Mouse (Mus musculus) Patski (cell line): ENCODE results near the gene Atl3. TPM values are rescaled to one million over a fixed set of nuclear protein-coding genes. Genes with fewer than 3 reads are reported as not detected.

Experiments used
- ATAC-seq: fragments of 100-300 bp; one replicate; pipeline ENCODE4 v1.8.0; 2021
- CTCF ChIA-PET: fragments of 350-600 bp; sonication (Branson Sonifier 250); formaldehyde crosslinking; loops from one replicate; lab custom pipeline; 2022; ENCODE audit warnings: inconsistent platforms; lab: Charles Lee
- POLR2A ChIA-PET: fragments of 350-600 bp; sonication (Branson Sonifier 250); formaldehyde crosslinking; loops from one replicate; lab custom pipeline; 2022; ENCODE audit warnings: antibody characterized with exemption, inconsistent platforms; lab: Charles Lee
- DNase-seq: peaks from one replicate; pipeline ENCODE4 v3.0.0-alpha.2; 2011; ENCODE audit warnings: low read depth, low spot score
- H3K27me3 ChIP-seq: fragments of 371-371 bp; one replicate; pipeline ENCODE4 v1.5.1; 2021
- CTCF ChIP-seq: fragments of 100-300 bp; IDR thresholded peaks from one replicate; pipeline ENCODE4 v1.5.1; 2021
- in situ Hi-C: fragments of 300-500 bp; cut with MboI; formaldehyde crosslinking; loops from 3 replicates; pipeline ENCODE4 v1.11.1; 2018; ENCODE audit warnings: low pct_unique_long_range_greater_than_20kb, mixed read lengths
- polyA plus RNA-seq: library from polyadenylated mRNA; unstranded; gene quantifications from one replicate; pipeline ENCODE4 v1.2.3, GENCODE M21; 2021

The Atl3 gene
- polyA plus RNA-seq, 1 experiment from 2014 or later = 84.9 TPM

DNA sequence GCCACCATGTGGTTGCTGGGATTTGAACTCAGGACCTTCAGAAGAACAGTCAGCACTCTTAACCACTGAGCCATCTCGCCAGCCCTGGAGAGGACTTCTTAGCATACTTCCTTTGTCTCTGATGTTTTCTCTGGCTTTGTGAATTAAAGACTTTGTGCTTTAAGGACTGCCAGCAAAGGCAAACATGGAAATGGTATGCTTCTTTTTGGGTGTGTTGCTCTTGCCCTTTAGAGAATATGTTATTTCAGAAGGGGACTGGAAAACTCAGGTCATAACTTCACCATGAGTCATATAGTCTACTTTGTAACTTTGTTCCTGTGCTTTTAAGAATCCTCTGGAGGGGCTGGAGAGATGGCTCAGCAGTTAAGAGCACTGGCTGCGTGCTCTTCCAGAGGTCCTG lies 5.0 kb downstream of the Atl3 start:
- CTCF ChIA-PET = interaction anchor here (0.7 kb wide), 1 partner anchor 12 kb away, joined by 3 read pairs; no protein-coding TSS in a partner anchor
- no peak for ATAC-seq
- POLR2A ChIA-PET = no interaction called here
- no peak for DNase-seq
- in situ Hi-C loops = no loop called here
- H3K27me3 ChIP-seq = no peaks in the 10 kb centered on the region
- TF ChIP-seq CTCF = no peak

DNA sequence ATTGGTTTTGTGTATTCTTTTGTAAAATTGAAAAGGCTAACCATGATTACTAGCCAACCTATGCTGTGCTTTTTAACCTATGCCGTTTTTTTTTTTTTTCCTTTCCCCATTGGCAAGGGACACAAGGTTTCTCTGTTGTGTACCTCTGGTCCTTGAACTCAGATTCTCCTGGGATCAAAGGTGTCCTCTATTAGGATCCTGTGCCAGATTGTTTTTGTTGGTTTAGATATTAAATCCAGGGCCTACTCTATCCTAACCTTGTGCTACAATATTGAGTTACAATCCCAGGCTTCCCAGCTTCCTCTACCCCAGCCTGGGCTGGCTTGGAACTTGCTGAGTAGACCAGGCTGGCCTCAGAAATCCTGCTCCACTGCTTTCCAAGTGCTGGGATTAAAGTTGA lies 6.9 kb downstream of the Atl3 start:
- ChIA-PET POLR2A (interaction anchor here (0.7 kb wide), 1 partner anchor 77 kb away, joined by 5 read pairs; no protein-coding TSS in a partner anchor), CTCF (interaction anchor here (1.3 kb wide), 1 partner anchor 11 kb away, joined by 5 read pairs; no protein-coding TSS in a partner anchor)
- no peak for TF ChIP-seq CTCF
- in situ Hi-C loops = no loop called here
- no peak for ATAC-seq
- no peaks in the 10 kb centered on the region for H3K27me3 ChIP-seq
- no peak for DNase-seq

DNA sequence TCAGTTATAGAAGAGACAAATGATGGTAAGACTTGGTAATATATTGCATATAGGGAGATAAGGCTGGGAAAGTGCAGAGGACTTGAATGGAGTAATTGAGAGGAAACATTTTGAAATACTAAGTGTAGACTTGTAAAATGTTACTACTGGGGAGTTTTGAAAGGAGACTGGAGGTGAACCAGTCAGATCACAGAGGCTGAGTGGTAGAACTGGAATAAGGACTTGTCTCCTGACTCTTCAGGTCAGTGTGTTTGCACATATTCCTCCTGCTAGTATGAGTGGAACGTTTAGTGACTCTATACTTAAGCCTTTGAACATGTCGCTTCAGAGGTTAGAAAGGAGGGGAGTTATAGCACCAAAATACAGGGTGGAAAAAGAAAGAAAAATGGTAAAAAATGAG lies 8.6 kb downstream of the Atl3 start:
- no peak for DNase-seq
- ATAC-seq = no peak
- no peaks in the 10 kb centered on the region for H3K27me3 ChIP-seq
- ChIA-PET POLR2A (no interaction called here), CTCF (interaction anchor here (0.8 to 1.4 kb wide), 3 partner anchors 9 to 21 kb away, joined by 3 to 4 read pairs (median 4); no protein-coding TSS in a partner anchor)
- no peak for TF ChIP-seq CTCF
- in situ Hi-C loops = no loop called here

DNA sequence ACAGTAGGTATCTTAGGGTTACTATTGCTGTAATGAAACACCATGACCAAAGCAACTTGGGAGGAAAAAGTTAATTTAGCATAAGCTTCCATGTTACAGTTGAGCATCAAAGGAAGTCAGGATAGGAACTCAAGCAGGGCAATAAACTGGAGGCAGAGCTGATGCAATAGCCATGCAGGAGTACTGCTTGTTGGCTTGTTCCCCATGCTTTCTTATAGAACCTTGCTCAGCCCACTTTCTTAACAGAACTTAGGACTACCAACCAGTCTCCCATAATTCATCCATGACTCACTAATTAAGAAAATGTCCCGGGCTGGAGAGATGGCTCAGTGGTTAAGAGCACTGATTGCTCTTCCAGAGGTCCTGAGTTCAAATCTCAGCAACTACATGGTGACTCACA lies 12.5 kb downstream of the Atl3 start:
- TF ChIP-seq CTCF = no peak
- DNase-seq (no peak), ATAC-seq (no peak)
- POLR2A ChIA-PET = no interaction called here
- CTCF ChIA-PET = interaction anchor here (1.2 kb wide), 1 partner anchor 8 kb away, joined by 3 read pairs; no protein-coding TSS in a partner anchor
- H3K27me3 ChIP-seq = no peaks in the 10 kb centered on the region
- in situ Hi-C loops = no loop called here

DNA sequence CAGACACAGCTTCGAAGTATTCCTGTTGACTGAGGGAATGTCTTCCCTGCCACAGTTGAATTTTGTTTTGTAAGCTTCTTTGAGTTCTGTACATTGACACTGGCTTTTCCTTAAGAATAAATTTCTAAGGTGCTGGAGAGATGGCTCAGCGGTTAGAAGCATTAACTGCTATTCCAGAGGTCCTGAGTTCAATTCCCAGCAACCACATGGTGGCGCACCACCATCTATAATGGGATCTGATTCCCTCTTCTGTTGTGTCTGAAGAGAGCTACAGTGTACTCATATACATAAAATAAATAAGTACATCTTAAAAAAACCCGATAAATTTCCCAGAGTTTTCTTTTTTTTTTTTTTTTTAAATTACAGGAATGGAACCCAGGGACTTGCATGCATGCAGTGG lies 14.2 kb downstream of the Atl3 start:
- POLR2A ChIA-PET = interaction anchor here (0.6 kb wide), 1 partner anchor 17 kb away, joined by 4 read pairs; no protein-coding TSS in a partner anchor
- TF ChIP-seq CTCF = peak; percentile 39
- in situ Hi-C loops = no loop called here
- no peak for DNase-seq
- H3K27me3 ChIP-seq = no peaks in the 10 kb centered on the region
- CTCF ChIA-PET = interaction anchor here (1.0 kb wide), 1 partner anchor 15 kb away, joined by 4 read pairs; no protein-coding TSS in a partner anchor
- ATAC-seq = no peak

DNA sequence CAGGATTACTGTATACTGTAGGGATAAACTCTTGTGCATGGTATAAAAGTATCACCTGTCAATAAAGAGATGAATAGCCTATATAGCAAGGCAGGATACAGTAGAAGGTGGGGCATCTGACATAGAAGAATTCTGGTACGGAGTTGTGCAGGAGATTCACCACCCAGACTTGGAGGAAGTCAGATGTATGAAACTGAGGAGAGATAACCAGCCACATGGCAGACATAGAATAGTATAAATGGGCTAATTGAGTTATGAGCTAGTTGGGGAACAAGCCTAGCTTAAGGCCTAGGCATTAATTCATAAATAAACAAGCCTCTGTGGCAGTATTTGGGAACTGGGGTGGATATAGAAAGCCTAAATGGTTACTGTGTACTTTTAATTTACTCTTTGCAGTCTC lies 22.6 kb downstream of the Atl3 start:
- no peak for TF ChIP-seq CTCF
- H3K27me3 ChIP-seq = no peaks in the 10 kb centered on the region
- no peak for ATAC-seq
- POLR2A ChIA-PET = no interaction called here
- no peak for DNase-seq
- CTCF ChIA-PET = no interaction called here
- in situ Hi-C loops = no loop called here

DNA sequence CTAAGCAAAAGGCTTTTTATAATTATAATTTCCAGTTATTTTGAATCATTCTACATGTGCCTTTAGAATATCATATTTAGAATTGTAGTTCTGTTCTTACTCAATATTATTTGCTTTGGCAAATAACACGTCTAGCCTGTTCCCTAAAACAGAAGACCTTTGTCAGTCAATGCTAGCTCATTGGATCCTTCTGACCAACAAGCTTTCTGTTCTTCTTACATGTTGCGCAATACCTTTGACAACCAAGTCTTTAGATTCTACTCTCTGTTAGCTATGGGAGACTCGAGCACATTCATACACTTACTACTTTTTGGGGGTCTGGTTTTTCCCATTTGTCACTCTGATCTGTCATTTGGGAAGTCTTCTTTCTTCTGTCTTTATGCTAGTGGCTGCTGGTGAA lies 27.8 kb downstream of the Atl3 start:
- H3K27me3 ChIP-seq = no peaks in the 10 kb centered on the region
- ChIA-PET POLR2A (no interaction called here), CTCF (no interaction called here)
- ATAC-seq (no peak), DNase-seq (no peak)
- TF ChIP-seq CTCF = no peak
- in situ Hi-C loops = no loop called here

DNA sequence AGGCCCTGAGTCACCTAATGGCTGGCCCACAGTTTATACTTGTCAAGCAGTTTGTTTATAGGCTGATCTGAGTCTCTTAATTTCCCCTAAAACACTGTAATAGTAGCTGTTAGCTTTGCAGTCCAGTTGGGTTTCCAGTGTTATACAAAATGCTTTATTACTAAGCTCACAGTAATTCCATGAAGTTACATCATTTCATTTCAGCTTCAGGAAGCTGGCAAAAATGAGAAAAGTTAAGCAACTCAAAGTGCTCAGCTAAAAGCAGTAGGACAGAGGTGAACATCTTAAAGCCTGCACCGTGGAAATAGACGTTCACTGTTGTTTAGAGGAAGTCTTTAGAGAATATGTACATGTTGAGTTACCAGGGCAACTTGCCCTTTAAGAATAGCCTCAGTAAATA lies 29.0 kb downstream of the Atl3 start:
- DNase-seq = no peak
- TF ChIP-seq CTCF = no peak
- no peaks in the 10 kb centered on the region for H3K27me3 ChIP-seq
- in situ Hi-C loops = no loop called here
- no peak for ATAC-seq
- CTCF ChIA-PET = interaction anchor here (0.6 to 4.7 kb wide), 5 partner anchors 11 to 95 kb away, joined by 3 to 23 read pairs (median 4); no protein-coding TSS in a partner anchor
- POLR2A ChIA-PET = no interaction called here

DNA sequence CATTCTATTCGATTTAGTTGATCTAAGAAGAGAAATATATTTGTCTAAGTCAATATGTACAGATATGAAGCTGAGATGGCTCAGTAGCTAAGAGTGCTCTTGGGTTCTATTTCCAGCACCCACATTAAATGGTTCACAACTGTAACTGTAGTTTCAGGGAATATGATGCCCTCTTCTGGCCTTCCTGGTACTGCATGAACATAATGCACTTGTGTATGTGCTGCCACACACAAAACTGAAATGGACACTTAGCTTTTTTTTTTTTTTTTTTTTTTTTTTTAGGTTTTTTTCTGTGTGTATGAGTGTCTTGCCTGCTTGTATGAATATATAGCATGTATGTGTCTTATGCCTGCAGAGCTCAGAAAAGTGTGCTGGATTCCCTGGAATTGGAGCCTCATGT lies 29.5 kb downstream of the Atl3 start:
- in situ Hi-C loops = no loop called here
- POLR2A ChIA-PET = no interaction called here
- CTCF ChIA-PET = interaction anchor here (0.6 to 4.7 kb wide), 6 partner anchors 12 to 95 kb away, joined by 3 to 23 read pairs (median 4); no protein-coding TSS in a partner anchor
- DNase-seq = no peak
- TF ChIP-seq CTCF = peak; percentile 47
- ATAC-seq = no peak
- no peaks in the 10 kb centered on the region for H3K27me3 ChIP-seq

DNA sequence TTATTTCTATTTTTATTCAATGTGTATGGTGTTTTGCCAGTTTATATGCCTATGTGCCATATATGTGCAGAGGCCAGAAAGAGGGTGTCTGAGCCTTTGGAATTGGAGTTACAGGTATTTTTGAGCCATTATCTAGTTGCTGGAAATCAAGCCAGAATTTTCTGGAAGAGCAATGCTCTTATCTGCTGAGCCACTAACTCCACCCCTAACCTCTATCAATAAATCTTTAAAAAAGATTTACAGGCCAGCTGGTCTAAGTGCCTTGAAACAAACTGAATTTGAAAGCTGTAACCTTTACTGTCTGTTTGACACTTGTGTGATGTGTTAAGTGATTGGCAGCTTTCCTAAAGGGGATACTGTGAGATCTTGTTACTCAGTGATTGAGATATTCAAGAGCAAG lies 29.9 kb downstream of the Atl3 start:
- no peak for TF ChIP-seq CTCF
- CTCF ChIA-PET = interaction anchor here (1.5 to 4.7 kb wide), 4 partner anchors 12 to 72 kb away, joined by 4 to 23 read pairs (median 5); no protein-coding TSS in a partner anchor
- in situ Hi-C loops = no loop called here
- DNase-seq (no peak), ATAC-seq (no peak)
- H3K27me3 ChIP-seq = no peaks in the 10 kb centered on the region
- POLR2A ChIA-PET = no interaction called here

DNA sequence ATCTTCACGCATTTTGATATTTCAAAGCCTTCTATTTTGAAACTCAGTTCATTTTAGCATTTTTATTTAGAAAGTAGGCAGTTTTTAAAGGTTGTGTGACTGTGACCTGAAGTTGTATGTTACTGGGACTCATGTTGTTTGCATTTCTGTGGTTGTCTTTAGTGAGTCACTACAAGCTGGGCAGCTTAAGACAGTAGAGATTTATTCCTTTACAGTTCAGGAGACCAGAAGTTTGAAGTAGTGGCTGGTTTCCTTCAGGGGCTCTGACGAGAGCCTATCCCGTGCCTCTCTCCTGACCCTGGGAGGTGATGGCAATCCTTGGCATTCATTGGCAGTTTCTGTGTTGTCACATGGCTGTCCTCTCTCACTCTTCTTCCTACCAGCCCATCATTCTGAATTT lies 31.0 kb downstream of the Atl3 start:
- no peaks in the 10 kb centered on the region for H3K27me3 ChIP-seq
- ATAC-seq = peak; percentile 69
- in situ Hi-C loops = no loop called here
- ChIA-PET CTCF (interaction anchor here (0.9 to 4.7 kb wide), 5 partner anchors 13 to 82 kb away, joined by 3 to 23 read pairs (median 4); partner anchors contain the start of gene Lgals12), POLR2A (no interaction called here)
- no peak for TF ChIP-seq CTCF
- no peak for DNase-seq
